ENCODE assay signal across 15 mouse cellular contexts in the genomic region with DNA sequence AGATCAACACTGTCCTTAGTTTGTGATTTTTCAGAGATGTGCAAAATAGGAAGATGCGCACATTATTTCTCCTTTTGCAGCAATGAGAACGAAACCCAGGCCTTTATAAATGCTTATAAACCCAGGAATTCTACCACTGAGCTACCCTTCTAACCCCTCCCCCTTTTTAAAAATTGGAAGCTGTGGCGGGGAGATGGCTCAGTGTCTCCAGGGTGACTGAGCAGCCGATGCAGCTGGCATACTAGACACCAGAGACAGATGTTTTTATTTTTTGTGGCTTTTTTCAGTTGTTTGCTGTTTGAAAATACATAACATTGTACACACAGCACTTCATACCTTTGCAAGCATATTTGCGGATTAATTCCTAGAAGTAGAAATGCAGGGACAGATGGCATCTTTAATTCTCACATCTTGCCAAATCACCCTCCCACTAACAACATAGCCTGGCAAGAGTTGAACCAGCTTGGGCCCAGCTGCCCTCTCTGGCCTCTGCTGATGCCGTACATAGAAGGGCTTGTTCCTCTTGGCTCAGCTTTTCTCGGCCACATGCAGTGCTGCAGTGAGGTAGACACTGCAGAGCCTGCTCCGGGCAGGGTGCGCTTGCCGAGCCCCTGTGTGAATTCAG. TPM values are rescaled to one million over a fixed set of nuclear protein-coding genes. Genes with fewer than 3 reads are reported as not detected.
DNase-seq lines count a peak whose midpoint lies in the region; ATAC-seq and TF ChIP-seq lines count a peak whose summit lies in the region.
"Had no signal": no experiment of that assay in that cellular context is flagged by ENCODE, and none has a peak within 500 bp of the region (broad histone marks: within the 10 kb centered on the region; RNA-seq: fewer than 3 reads in every experiment).

No protein-coding gene starts in this region.

- H3K4me2 ChIP-seq in hindbrain, postnatal 0 days (ENCODE audit: low read depth, low read length): no peak overlapping the region
- no peak overlapping the region for H3K4me2 ChIP-seq in forebrain, postnatal 0 days (ENCODE audit: low read depth)

- H3K9me3 ChIP-seq in hindbrain, postnatal 0 days (ENCODE audit: low read length): no peaks in the 10 kb centered on the region
- no peaks in the 10 kb centered on the region for H3K9me3 ChIP-seq in hindbrain, embryonic 10.5 days
- no peaks in the 10 kb centered on the region for H3K9me3 ChIP-seq in forebrain, postnatal 0 days (ENCODE audit: low read length)
- no peaks in the 10 kb centered on the region for H3K9me3 ChIP-seq in limb, embryonic 10.5 days (replicated peaks)

- WGBS in hindbrain, postnatal 0 days: 54% methylated on average over 10 of the region's 10 CpGs
- WGBS in hindbrain, embryonic 10.5 days: 87% methylated on average over 10 of the region's 10 CpGs
- 64% methylated on average over 10 of the region's 10 CpGs for WGBS in forebrain, postnatal 0 days
- WGBS in limb, embryonic 10.5 days: 87% methylated on average over 10 of the region's 10 CpGs

- H3K9ac ChIP-seq in hindbrain, postnatal 0 days (replicated peaks; ENCODE audit: low read length): no peak overlapping the region
- no peak overlapping the region for H3K9ac ChIP-seq in forebrain, postnatal 0 days

- H3K27ac ChIP-seq in hindbrain, postnatal 0 days: no peak overlapping the region
- H3K27ac ChIP-seq in hindbrain, embryonic 10.5 days: no peak overlapping the region
- no peak overlapping the region for H3K27ac ChIP-seq in forebrain, postnatal 0 days (ENCODE audit: low read depth, low read length)
- H3K27ac ChIP-seq in limb, embryonic 10.5 days: no peak overlapping the region

- no peaks in the 10 kb centered on the region for H3K27me3 ChIP-seq in hindbrain, postnatal 0 days (ENCODE audit: insufficient read depth, low read length)
- H3K27me3 ChIP-seq in hindbrain, embryonic 10.5 days (ENCODE audit: insufficient read depth, poor library complexity, severe bottlenecking): no peaks in the 10 kb centered on the region
- no peaks in the 10 kb centered on the region for H3K27me3 ChIP-seq in forebrain, postnatal 0 days (ENCODE audit: insufficient read depth, low read length)
- H3K27me3 ChIP-seq in limb, embryonic 10.5 days (ENCODE audit: low read depth, poor library complexity, severe bottlenecking): no peaks in the 10 kb centered on the region

- peak; percentile 77 for ATAC-seq in hindbrain, postnatal 0 days
- peak; percentile 68 for ATAC-seq in forebrain, postnatal 0 days

- peaks cover 13% of the 10 kb centered on the region for H3K36me3 ChIP-seq in hindbrain, postnatal 0 days (ENCODE audit: insufficient read depth, low read length)
- H3K36me3 ChIP-seq in hindbrain, embryonic 10.5 days: peaks cover 77% of the 10 kb centered on the region
- peaks cover 28% of the 10 kb centered on the region for H3K36me3 ChIP-seq in forebrain, postnatal 0 days (ENCODE audit: insufficient read depth)
- peaks cover 69% of the 10 kb centered on the region for H3K36me3 ChIP-seq in limb, embryonic 10.5 days

- H3K4me1 ChIP-seq in hindbrain, postnatal 0 days (ENCODE audit: insufficient read depth, low read length): no peaks in the 10 kb centered on the region
- no peaks in the 10 kb centered on the region for H3K4me1 ChIP-seq in hindbrain, embryonic 10.5 days (replicated peaks)
- no peaks in the 10 kb centered on the region for H3K4me1 ChIP-seq in forebrain, postnatal 0 days (ENCODE audit: insufficient read depth)
- H3K4me1 ChIP-seq in limb, embryonic 10.5 days: no peaks in the 10 kb centered on the region

- no peak for TF ChIP-seq CTCF in hindbrain, postnatal 0 days (IDR thresholded peaks at IDR 0.05; ENCODE audit: low read depth)
- no peak for TF ChIP-seq CTCF in forebrain, postnatal 0 days (IDR thresholded peaks at IDR 0.05; ENCODE audit: low read depth)

- no peak overlapping the region for H3K4me3 ChIP-seq in hindbrain, postnatal 0 days (ENCODE audit: low read length)
- no peak overlapping the region for H3K4me3 ChIP-seq in hindbrain, embryonic 10.5 days
- H3K4me3 ChIP-seq in forebrain, postnatal 0 days (ENCODE audit: low read depth, low read length): no peak overlapping the region
- no peak overlapping the region for H3K4me3 ChIP-seq in limb, embryonic 10.5 days

- DNase-seq in hindbrain, postnatal 0 days (ENCODE audit: low spot score): peak; percentile 78
- no peak for DNase-seq in hindbrain, embryonic 10.5 days (ENCODE audit: low spot score)
- peak; percentile 57 for DNase-seq in A20 (ENCODE audit: low read depth, low spot score)
- DNase-seq in brain, adult 2 months (ENCODE audit: low read depth, low spot score): peak; percentile 89
- peak; percentile 24 for DNase-seq in forebrain, postnatal 0 days
- no peak for DNase-seq in B cell, adult 2 months
- DNase-seq in limb, embryonic 10.5 days (ENCODE audit: low spot score): no peak
- no peak for DNase-seq in embryo, embryonic 11 days
- DNase-seq: gastrocnemius, postnatal 10 days; heart, postnatal 4 days; thymus, postnatal 36 days had no signal

RNA-seq across cellular contexts. Expression of a gene that starts 24.4 kb away (rescaled TPM):
- 15.0 and 15.5 TPM in 2 replicates for total RNA-seq in hindbrain, postnatal 0 days (2014; rRNA removed)
- 13.6 and 13.8 TPM in 2 replicates for polyA plus RNA-seq in hindbrain, postnatal 0 days (2015; fragmentation: Nextera tagmentation; extraction: Ambion mirVana)
- polyA plus RNA-seq in hindbrain, embryonic 10.5 days (2016; fragmentation: Nextera tagmentation; extraction: Ambion mirVana): 33.9 and 35.9 TPM in 2 replicates
- 14.5 and 17.3 TPM in 2 replicates for total RNA-seq in forebrain, postnatal 0 days (2014; rRNA removed)
- 12.0 and 14.3 TPM in 2 replicates for polyA plus RNA-seq in forebrain, postnatal 0 days (2015; fragmentation: Nextera tagmentation; extraction: Ambion mirVana)
- 40.3 and 40.5 TPM in 2 replicates for polyA plus RNA-seq in limb, embryonic 10.5 days (2016; fragmentation: Nextera tagmentation; extraction: Ambion mirVana)

RNA-seq across cellular contexts. Expression of a gene that starts 42.1 kb away (rescaled TPM):
- total RNA-seq in hindbrain, postnatal 0 days (2014; rRNA removed): not detected in 2 replicates
- polyA plus RNA-seq in hindbrain, postnatal 0 days (2015; fragmentation: Nextera tagmentation; extraction: Ambion mirVana): not detected in 2 replicates
- not detected in 2 replicates for polyA plus RNA-seq in hindbrain, embryonic 10.5 days (2016; fragmentation: Nextera tagmentation; extraction: Ambion mirVana)
- total RNA-seq in forebrain, postnatal 0 days (2014; rRNA removed): not detected in 2 replicates
- polyA plus RNA-seq in forebrain, postnatal 0 days (2015; fragmentation: Nextera tagmentation; extraction: Ambion mirVana): not detected in 2 replicates
- polyA plus RNA-seq in limb, embryonic 10.5 days (2016; fragmentation: Nextera tagmentation; extraction: Ambion mirVana): not detected in 2 replicates
- total RNA-seq: adrenal gland, postnatal 36 days; gastrocnemius, postnatal 10 days; heart, postnatal 4 days had no signal
- polyA plus RNA-seq: embryonic facial prominence, embryonic 11.5 days; liver, embryonic 16.5 days; neural tube, embryonic 11.5 days had no signal

RNA-seq across cellular contexts. Expression of a gene that starts 42.2 kb away (rescaled TPM):
- total RNA-seq in hindbrain, postnatal 0 days (2014; rRNA removed): 183 and 231 TPM in 2 replicates
- 1,048 and 1,063 TPM in 2 replicates for polyA plus RNA-seq in hindbrain, postnatal 0 days (2015; fragmentation: Nextera tagmentation; extraction: Ambion mirVana)
- 696 and 709 TPM in 2 replicates for polyA plus RNA-seq in hindbrain, embryonic 10.5 days (2016; fragmentation: Nextera tagmentation; extraction: Ambion mirVana)
- total RNA-seq in forebrain, postnatal 0 days (2014; rRNA removed): 171 and 220 TPM in 2 replicates
- polyA plus RNA-seq in forebrain, postnatal 0 days (2015; fragmentation: Nextera tagmentation; extraction: Ambion mirVana): 797 and 1,037 TPM in 2 replicates
- 672 and 718 TPM in 2 replicates for polyA plus RNA-seq in limb, embryonic 10.5 days (2016; fragmentation: Nextera tagmentation; extraction: Ambion mirVana)

RNA-seq across cellular contexts. Expression of a gene that starts 42.5 kb away (rescaled TPM):
- 22.7 and 24.5 TPM in 2 replicates for total RNA-seq in hindbrain, postnatal 0 days (2014; rRNA removed)
- polyA plus RNA-seq in hindbrain, postnatal 0 days (2015; fragmentation: Nextera tagmentation; extraction: Ambion mirVana): 56.5 and 58.5 TPM in 2 replicates
- 84.0 and 104 TPM in 2 replicates for polyA plus RNA-seq in hindbrain, embryonic 10.5 days (2016; fragmentation: Nextera tagmentation; extraction: Ambion mirVana)
- total RNA-seq in forebrain, postnatal 0 days (2014; rRNA removed): 20.6 and 29.5 TPM in 2 replicates
- 62.6 and 78.7 TPM in 2 replicates for polyA plus RNA-seq in forebrain, postnatal 0 days (2015; fragmentation: Nextera tagmentation; extraction: Ambion mirVana)
- 83.0 and 83.7 TPM in 2 replicates for polyA plus RNA-seq in limb, embryonic 10.5 days (2016; fragmentation: Nextera tagmentation; extraction: Ambion mirVana)

Comparison
In these comparisons a context has a peak if more than half of its experiments do, and no peak if none do; other contexts are left out.
1. DNase-seq: peak in hindbrain, postnatal 0 days (single experiment), A20 (single experiment), brain, adult 2 months (single experiment) and forebrain, postnatal 0 days (single experiment); none in hindbrain, embryonic 10.5 days (single experiment), B cell, adult 2 months (0 of 2), limb, embryonic 10.5 days (single experiment) and embryo, embryonic 11 days (single experiment).